Mouse (Mus musculus) heart, postnatal 0 days (tissue): ENCODE measurements at regions not wholly inside any gene's neighbourhood (a gene's known extent, or its start where the extent isn't known, plus 50 kb on each side); places are given as distances from the start of the nearest gene placed in this dataset.

ENCODE experiments used
- ATAC-seq: fragments of 200-750 bp; cut with Nextera tagmentation; 2 replicates; pipeline ENCODE4 v1.8.0; 2017; ENCODE audit warnings: low read depth, moderate number of reproducible peaks, moderate library complexity; ENCODE audit not compliant: insufficient read depth
- DNase-seq: peaks from one replicate; pipeline ENCODE4 v3.0.0-alpha.2; 2016; ENCODE audit warnings: low spot score
- H3K27ac ChIP-seq: fragments of 300-500 bp; sonication (generic); 2 replicates; pipeline ENCODE4 v1.5.1; 2014; ENCODE audit warnings: low read depth, mild to moderate bottlenecking
- H3K27me3 ChIP-seq: fragments of 300-500 bp; sonication (generic); 2 replicates; pipeline ENCODE4 v1.6.1; 2014; ENCODE audit warnings: low read length, mixed read lengths; ENCODE audit not compliant: control insufficient read depth, insufficient read depth
- H3K36me3 ChIP-seq: fragments of 300-500 bp; sonication (generic); replicated peaks from 2 replicates; pipeline ENCODE4 v1.6.1; 2014; ENCODE audit warnings: low read length, mixed read lengths; ENCODE audit not compliant: control insufficient read depth, insufficient read depth
- H3K4me1 ChIP-seq: fragments of 300-500 bp; sonication (generic); 2 replicates; pipeline ENCODE4 v1.6.1; 2014; ENCODE audit warnings: antibody characterized with exemption; ENCODE audit not compliant: control insufficient read depth, insufficient read depth
- H3K4me2 ChIP-seq: fragments of 300-500 bp; sonication (generic); 2 replicates; pipeline ENCODE4 v1.6.1; 2014; ENCODE audit warnings: low read depth, mild to moderate bottlenecking, low read length, moderate library complexity
- H3K4me3 ChIP-seq: fragments of 300-500 bp; sonication (generic); 2 replicates; pipeline ENCODE4 v1.5.1; 2014; ENCODE audit warnings: low read depth, low read length
- H3K9ac ChIP-seq: fragments of 300-500 bp; sonication (generic); replicated peaks from 2 replicates; pipeline ENCODE4 v1.6.1; 2014; ENCODE audit warnings: low read depth, low read length, mixed read lengths
- H3K9me3 ChIP-seq: fragments of 300-500 bp; sonication (generic); replicated peaks from 2 replicates; pipeline ENCODE4 v1.6.1; 2016; ENCODE audit warnings: low read length; ENCODE audit not compliant: control insufficient read depth
- CTCF ChIP-seq: IDR thresholded peaks from 2 replicates; pipeline ENCODE4 v1.5.1; 2016; ENCODE audit warnings: antibody characterized with exemption, control low read depth, low read depth
- EP300 ChIP-seq: IDR thresholded peaks from 2 replicates; pipeline ENCODE4 v1.6.1; 2016; ENCODE audit warnings: antibody characterized with exemption, low read depth
- WGBS: fragments of 180-500 bp; shearing (Covaris S2); extraction: QIAGEN DNeasy Blood & Tissue Kit; methylation state at CpG from one replicate; pipeline ENCODE4 v1.1.7; 2014; 5-methylcytosine and 5-hydroxymethylcytosine counted together

- TF ChIP-seq EP300: no peak
- TF ChIP-seq CTCF: no peak
- WGBS: 73% methylated on average over 4 of the region's 4 CpGs
- Histone ChIP-seq H3K4me2 (no peak overlapping the region), H3K4me1 (no peaks in the 10 kb centered on the region), H3K9me3 (no peaks in the 10 kb centered on the region), H3K4me3 (no peak overlapping the region), H3K36me3 (no peaks in the 10 kb centered on the region), H3K27ac (no peak overlapping the region), H3K27me3 (no peaks in the 10 kb centered on the region), H3K9ac (no peak overlapping the region)
- no peak for DNase-seq
- ATAC-seq: no peak
Observed at GRCm38 (mm10) chr17:88175951-88176623, 111.0 kb upstream of the Fbxo11 start.

GRCm38 (mm10) chr17:88190735-88191134 is 125.6 kb upstream of the Fbxo11 start:
- 70% methylated on average over 5 of the region's 5 CpGs for WGBS

GRCm38 (mm10) chr17:88191444-88191843 is 126.4 kb upstream of the Fbxo11 start:
- Histone ChIP-seq H3K4me3 (no peak overlapping the region), H3K36me3 (no peaks in the 10 kb centered on the region), H3K27me3 (no peaks in the 10 kb centered on the region), H3K4me1 (no peaks in the 10 kb centered on the region), H3K27ac (no peak overlapping the region), H3K9ac (no peak overlapping the region), H3K4me2 (no peak overlapping the region), H3K9me3 (no peaks in the 10 kb centered on the region)
- no peak for TF ChIP-seq EP300
- TF ChIP-seq CTCF: no peak
- ATAC-seq (no peak), DNase-seq (no peak)
- WGBS: 56% methylated on average over 2 of the region's 2 CpGs

More at GRCm38 (mm10) chr17:88190735-88191134, 125.6 kb upstream of the Fbxo11 start:
- no peak overlapping the region for H3K9ac ChIP-seq
- no peak overlapping the region for H3K4me3 ChIP-seq
- no peaks in the 10 kb centered on the region for H3K9me3 ChIP-seq
- no peaks in the 10 kb centered on the region for H3K27me3 ChIP-seq
- H3K27ac ChIP-seq: no peak overlapping the region
- no peaks in the 10 kb centered on the region for H3K36me3 ChIP-seq
- ATAC-seq (no peak), DNase-seq (no peak)
- TF ChIP-seq CTCF (no peak), EP300 (no peak)
- no peak overlapping the region for H3K4me2 ChIP-seq
- H3K4me1 ChIP-seq: no peaks in the 10 kb centered on the region

GRCm38 (mm10) chr17:88191930-88192807 is 127.1 kb upstream of the Fbxo11 start:
- H3K4me3 ChIP-seq: no peak overlapping the region
- no peak for TF ChIP-seq CTCF
- no peak for TF ChIP-seq EP300
- no peak overlapping the region for H3K27ac ChIP-seq
- no peaks in the 10 kb centered on the region for H3K9me3 ChIP-seq
- no peaks in the 10 kb centered on the region for H3K4me1 ChIP-seq
- no peaks in the 10 kb centered on the region for H3K36me3 ChIP-seq
- no peak overlapping the region for H3K9ac ChIP-seq
- no peak overlapping the region for H3K4me2 ChIP-seq
- DNase-seq (no peak), ATAC-seq (no peak)
- 85% methylated on average over 16 of the region's 16 CpGs for WGBS
- H3K27me3 ChIP-seq: no peaks in the 10 kb centered on the region

GRCm38 (mm10) chr17:88194693-88195092 is 129.6 kb upstream of the Fbxo11 start:
- H3K9ac ChIP-seq: no peak overlapping the region
- DNase-seq: no peak
- no peaks in the 10 kb centered on the region for H3K4me1 ChIP-seq
- no peaks in the 10 kb centered on the region for H3K36me3 ChIP-seq
- no peak overlapping the region for H3K27ac ChIP-seq
- H3K9me3 ChIP-seq: no peaks in the 10 kb centered on the region
- no peaks in the 10 kb centered on the region for H3K27me3 ChIP-seq
- H3K4me3 ChIP-seq: no peak overlapping the region
- no peak for ATAC-seq
- TF ChIP-seq EP300: no peak
- no peak for TF ChIP-seq CTCF
- 72% methylated on average over 5 of the region's 5 CpGs for WGBS
- no peak overlapping the region for H3K4me2 ChIP-seq
